Mouse (Mus musculus) small intestine, adult 2 months (tissue): ENCODE data around the gene Npc1l1. TPM values are rescaled to one million over a fixed set of nuclear protein-coding genes. Genes with fewer than 3 reads are reported as not detected.

Experiments used
- H3K27ac ChIP-seq: fragments of 200-500 bp; 2 replicates; pipeline ENCODE4 v1.5.1; 2012; ENCODE audit warnings: low read depth, low read length, control low read depth, inconsistent platforms; ENCODE audit not compliant: insufficient read depth
- H3K27me3 ChIP-seq: fragments of 200-500 bp; 2 replicates; pipeline ENCODE4 v1.6.1; 2012; ENCODE audit warnings: mild to moderate bottlenecking, moderate library complexity, low read length, inconsistent platforms; ENCODE audit not compliant: control insufficient read depth, insufficient read depth
- H3K36me3 ChIP-seq: fragments of 200-500 bp; 2 replicates; pipeline ENCODE4 v1.6.1; 2012; ENCODE audit warnings: mild to moderate bottlenecking, low read length, control low read depth, inconsistent platforms; ENCODE audit not compliant: control insufficient read depth, insufficient read depth
- H3K4me1 ChIP-seq: fragments of 200-500 bp; 2 replicates; pipeline ENCODE4 v1.6.1; 2012; ENCODE audit warnings: low read length, inconsistent platforms, mixed read lengths; ENCODE audit not compliant: control insufficient read depth, insufficient read depth, insufficient read length
- H3K4me3 ChIP-seq: fragments of 200-500 bp; 2 replicates; pipeline ENCODE4 v1.5.1; 2012; ENCODE audit warnings: low read depth, mild to moderate bottlenecking, control low read depth, inconsistent platforms, low read length, moderate library complexity
- CTCF ChIP-seq: fragments of 200-500 bp; IDR thresholded peaks from 2 replicates; pipeline ENCODE4 v1.5.1; 2012; ENCODE audit warnings: low read depth, mild to moderate bottlenecking, control low read depth, inconsistent platforms, low read length, moderate library complexity, mixed read lengths; ENCODE audit not compliant: insufficient replicate concordance, insufficient read length; ENCODE audit errors: extremely low read depth
- POLR2A ChIP-seq: fragments of 200-500 bp; IDR thresholded peaks from 2 replicates; pipeline ENCODE4 v1.6.1; 2012; ENCODE audit warnings: low read depth, mild to moderate bottlenecking, control low read depth, inconsistent platforms, low read length, moderate library complexity
- polyA plus RNA-seq: library from polyadenylated mRNA; depleted of rRNA; stranded (reverse); fragments of >200 nt; gene quantifications from 2 replicates; pipeline ENCODE4 v1.2.3, GENCODE M21; 2012; rRNA removed

Gene Npc1l1
- polyA plus RNA-seq, 1 experiment = 819 TPM

DNA sequence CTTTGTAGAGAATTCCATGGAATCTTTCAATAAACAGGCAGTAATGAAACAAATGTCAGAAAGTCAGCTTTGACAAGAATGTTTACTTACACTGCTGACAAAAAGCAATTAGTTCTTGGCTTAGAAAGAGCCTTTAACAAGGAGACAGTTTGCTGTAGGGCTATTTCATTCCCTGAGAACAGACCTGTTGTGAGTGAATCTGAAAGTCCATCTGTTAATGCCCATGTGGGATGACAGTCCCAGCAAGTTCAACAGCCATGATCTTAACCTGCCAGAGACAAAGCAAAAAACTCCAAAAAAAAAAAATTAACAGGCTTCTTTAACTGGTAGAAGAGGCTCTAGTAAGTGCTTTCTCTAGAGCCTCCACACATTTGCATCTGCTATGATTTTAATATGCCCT, 68.4 kb downstream of the Npc1l1 start:
- Histone ChIP-seq H3K36me3 (no peaks in the 10 kb centered on the region; the same call in 1 of the 2 replicates), H3K27ac (no peak overlapping the region), H3K4me1 (peaks cover 2% of the 10 kb centered on the region; the same call in 1 of the 2 replicates), H3K27me3 (no peaks in the 10 kb centered on the region), H3K4me3 (no peak overlapping the region)
- TF ChIP-seq CTCF = no peak
- no peak for TF ChIP-seq POLR2A

Other genes starting within 250 kb of the Npc1l1 start
- gene Camk2b, start 163.8 kb downstream of the Npc1l1 start, polyA plus RNA-seq = 1.2 and 8.1 TPM in 2 replicates
- gene A730071L15Rik, start 30.1 kb downstream of the Npc1l1 start, polyA plus RNA-seq = not detected in 2 replicates
- 13.1 and 26.2 TPM in 2 replicates for gene Nudcd3, start 29.7 kb downstream of the Npc1l1 start, polyA plus RNA-seq
- 11.1 and 12.4 TPM in 2 replicates for gene Ddx56, start 37.6 kb upstream of the Npc1l1 start, polyA plus RNA-seq
- 103 and 182 TPM in 2 replicates for gene Tmed4, start 44.7 kb upstream of the Npc1l1 start, polyA plus RNA-seq
- gene Ogdh, start 61.5 kb upstream of the Npc1l1 start, polyA plus RNA-seq = 164 and 346 TPM in 2 replicates
- 68.7 and 85.9 TPM in 2 replicates for gene Zmiz2, start 158.9 kb upstream of the Npc1l1 start, polyA plus RNA-seq
- gene Ppia, start 185.3 kb upstream of the Npc1l1 start, polyA plus RNA-seq = 275 and 276 TPM in 2 replicates
- gene H2afv, start 214.3 kb upstream of the Npc1l1 start, polyA plus RNA-seq = 63.8 and 141 TPM in 2 replicates
- 4.2 and 7.0 TPM in 2 replicates for gene Purb, start 245.8 kb upstream of the Npc1l1 start, polyA plus RNA-seq